Mouse (Mus musculus): Measurements from ENCODE around the gene Ppih.
A peak's percentile ranks its signal among the peaks of the same experiment; 100 is the strongest.
"Not testable (repeated sequence)": the region's sequence is repeated elsewhere in the genome, so short reads cannot be mapped to it uniquely, and the experiment has no call there.

The Ppih gene

GRCm38 (mm10) chr4:119291921-119292320 lies 28.4 kb downstream of the Ppih start:
- no peak for ATAC-seq (ENCODE audit: low TSS enrichment)

- no peak for ATAC-seq (ENCODE audit: low TSS enrichment)
These were observed 35.0 kb downstream of the Ppih start for GRCm38 (mm10) chr4:119285336-119285735.

GRCm38 (mm10) chr4:119284861-119285260 lies 35.5 kb downstream of the Ppih start:
- ATAC-seq (ENCODE audit: low TSS enrichment) = no peak

DNA sequence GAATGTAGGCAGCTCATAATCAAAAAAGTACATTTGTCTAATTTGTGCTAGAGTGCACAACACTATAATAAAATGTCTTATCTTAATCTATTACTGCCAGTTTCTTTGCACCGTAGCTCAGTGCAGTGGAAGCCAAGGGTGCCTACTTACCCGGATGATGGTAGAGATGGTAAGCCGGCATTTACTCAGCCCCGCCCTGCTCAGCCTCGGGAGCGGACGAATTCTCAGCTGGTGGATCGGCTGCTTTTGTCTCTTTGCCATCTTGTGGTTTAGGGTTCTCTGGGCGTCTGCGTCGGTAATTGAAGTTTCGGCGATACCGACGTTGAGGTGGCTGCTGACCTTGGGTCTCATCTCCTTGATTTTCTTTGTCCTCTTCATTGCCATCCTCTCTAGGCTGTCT lies 41.6 kb downstream of the Ppih start:
- ATAC-seq (ENCODE audit: low TSS enrichment) = not testable (repeated sequence)

DNA sequence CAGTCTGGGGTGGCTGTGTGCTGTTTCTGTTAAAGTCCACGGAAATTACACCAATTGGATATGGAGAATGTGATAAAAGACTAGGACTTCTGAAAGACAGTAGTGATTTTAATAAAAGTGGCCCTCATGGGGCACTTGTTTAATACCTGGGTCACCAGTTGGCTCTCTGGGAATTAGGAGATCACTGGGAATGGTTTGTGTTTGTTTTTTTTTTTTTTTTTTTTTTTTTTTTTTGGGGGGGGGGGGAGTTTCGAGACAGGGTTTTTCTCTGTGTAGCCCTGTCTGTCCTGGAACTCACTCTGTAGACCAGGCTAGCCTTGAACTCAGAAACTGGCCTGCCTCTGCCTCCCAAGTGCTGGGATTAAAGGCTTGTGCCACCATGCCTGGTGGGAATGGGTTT lies 44.6 kb downstream of the Ppih start:
- no peak for ATAC-seq (ENCODE audit: low TSS enrichment)

GRCm38 (mm10) chr4:119275226-119275625 lies 45.1 kb downstream of the Ppih start:
- no peak for ATAC-seq (ENCODE audit: low TSS enrichment)

DNA sequence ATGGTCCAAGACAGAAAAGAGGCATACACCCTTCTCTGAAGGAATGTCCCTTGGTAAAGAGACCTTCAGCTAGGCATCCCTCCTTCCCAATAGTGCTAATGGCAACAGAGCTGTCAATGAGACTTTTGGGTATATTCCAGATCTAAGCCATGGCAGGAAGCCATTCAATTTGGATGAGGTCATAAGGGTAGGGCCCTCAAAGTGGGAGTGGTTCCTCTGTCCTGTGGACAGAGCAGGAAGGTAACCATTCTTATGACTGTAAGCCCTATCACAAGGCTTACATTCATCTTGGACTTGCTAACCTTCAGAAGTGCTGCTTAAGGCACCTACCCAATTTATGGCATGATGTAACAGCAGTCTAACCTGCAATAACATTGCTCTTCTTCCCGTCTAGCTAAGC lies 45.7 kb downstream of the Ppih start:
- ATAC-seq (ENCODE audit: low TSS enrichment) = no peak

DNA sequence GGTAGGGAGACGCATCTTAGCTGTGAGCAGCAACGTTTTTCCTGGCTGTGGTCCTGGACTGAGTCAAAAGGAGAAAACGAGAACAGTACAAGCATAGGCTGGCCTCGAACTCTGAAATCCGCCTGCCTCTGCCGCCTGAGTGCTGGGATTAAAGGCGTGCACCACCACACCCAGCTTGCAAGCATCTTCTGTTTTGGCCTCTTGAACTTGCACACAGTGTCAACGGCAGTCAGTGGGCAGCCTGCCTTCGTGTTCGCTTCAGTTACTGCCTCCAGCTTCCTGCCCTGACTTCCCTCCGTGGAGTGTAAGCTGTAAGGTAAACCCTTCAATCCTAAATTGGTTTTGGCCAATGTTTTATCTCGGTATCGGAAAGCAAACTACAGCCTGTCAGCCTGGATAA lies 53.7 kb downstream of the Ppih start:
- no peak for ATAC-seq (ENCODE audit: low TSS enrichment)

DNA sequence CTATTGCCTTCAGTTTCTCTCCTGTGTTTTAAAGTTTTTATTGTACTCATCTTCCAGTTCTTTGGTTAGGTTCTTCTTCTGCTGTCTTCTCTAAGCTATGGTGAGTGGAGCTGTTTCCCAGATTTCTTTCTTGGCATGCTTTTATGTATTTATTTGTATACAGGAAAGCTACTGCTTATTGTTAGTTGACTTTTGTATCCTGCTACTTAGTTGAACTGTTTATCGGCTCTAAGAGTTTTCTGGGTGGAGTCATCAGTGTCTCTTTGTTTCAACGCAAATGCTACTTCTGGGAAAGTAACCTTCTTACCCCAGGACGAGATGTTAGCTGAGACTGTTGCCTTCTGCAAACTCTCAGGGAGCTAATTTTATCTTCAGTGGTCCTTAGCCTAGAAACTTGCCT lies 56.9 kb downstream of the Ppih start:
- ATAC-seq (ENCODE audit: low TSS enrichment) = no peak

GRCm38 (mm10) chr4:119262483-119262882 lies 57.9 kb downstream of the Ppih start:
- no peak for ATAC-seq (ENCODE audit: low TSS enrichment)

- ATAC-seq (ENCODE audit: low TSS enrichment) = no peak
These were observed 59.1 kb downstream of the Ppih start for GRCm38 (mm10) chr4:119261087-119261713.

- no peak for ATAC-seq (ENCODE audit: low TSS enrichment)
These were observed 60.7 kb downstream of the Ppih start for GRCm38 (mm10) chr4:119259344-119260254.

DNA sequence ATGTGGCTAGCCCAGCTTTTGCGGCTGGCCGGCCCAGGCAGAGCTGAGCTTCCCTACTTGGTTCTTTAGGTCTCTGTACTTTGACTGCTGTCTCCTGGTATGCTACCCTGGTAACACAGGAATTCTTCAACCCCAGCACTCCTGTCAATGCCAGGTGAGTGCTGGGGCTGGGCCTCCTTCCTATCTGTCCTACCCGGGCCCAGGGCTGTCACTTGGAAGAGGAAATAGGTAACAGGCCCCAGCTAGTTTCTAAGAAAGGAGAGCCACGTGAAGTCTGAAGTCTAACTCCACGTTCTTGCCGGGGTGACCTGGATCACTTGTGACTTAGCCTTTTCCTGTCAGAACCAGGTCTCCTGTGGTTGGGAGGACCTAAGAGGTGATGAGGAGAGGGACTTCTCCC lies 63.3 kb downstream of the Ppih start:
- ATAC-seq (ENCODE audit: low TSS enrichment) = no peak

GRCm38 (mm10) chr4:119255351-119255750 lies 65.0 kb downstream of the Ppih start, which contains the start of gene Cldn19:
Cldn19 (plus strand) TSS chr4:119255414.
- ATAC-seq (ENCODE audit: low TSS enrichment) = no peak

DNA sequence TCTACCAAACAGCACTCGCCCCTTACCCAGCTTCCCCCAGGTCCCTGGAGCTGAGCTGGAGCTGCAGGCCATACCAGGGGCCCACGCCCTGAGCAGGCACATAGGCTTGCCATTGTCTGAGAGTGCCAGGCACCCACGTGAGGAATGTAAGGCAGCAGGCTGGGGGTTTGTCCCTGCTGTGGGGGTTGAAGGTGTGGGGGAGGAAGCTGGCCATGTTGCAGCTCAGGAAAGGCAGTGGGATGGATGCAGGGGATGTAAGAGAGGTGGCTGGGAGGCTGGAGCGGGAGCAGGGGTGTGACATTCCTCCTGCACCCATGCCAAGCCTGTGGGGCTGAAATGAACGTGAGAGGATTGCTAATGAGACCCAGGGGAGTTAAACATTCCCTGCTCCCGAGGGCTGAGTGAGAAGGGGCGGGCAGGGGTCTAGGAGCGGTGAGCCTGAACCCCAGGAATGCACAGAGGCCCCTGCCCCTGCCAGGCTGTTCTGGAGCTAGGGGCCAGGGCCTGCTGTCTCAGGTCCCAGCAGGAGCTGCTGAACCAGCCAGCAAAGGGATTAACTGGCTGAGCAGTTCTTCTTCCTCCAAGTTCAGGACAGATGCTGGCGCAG lies 66.2 kb downstream of the Ppih start:
- ATAC-seq (ENCODE audit: low TSS enrichment) = peak; percentile 61

DNA sequence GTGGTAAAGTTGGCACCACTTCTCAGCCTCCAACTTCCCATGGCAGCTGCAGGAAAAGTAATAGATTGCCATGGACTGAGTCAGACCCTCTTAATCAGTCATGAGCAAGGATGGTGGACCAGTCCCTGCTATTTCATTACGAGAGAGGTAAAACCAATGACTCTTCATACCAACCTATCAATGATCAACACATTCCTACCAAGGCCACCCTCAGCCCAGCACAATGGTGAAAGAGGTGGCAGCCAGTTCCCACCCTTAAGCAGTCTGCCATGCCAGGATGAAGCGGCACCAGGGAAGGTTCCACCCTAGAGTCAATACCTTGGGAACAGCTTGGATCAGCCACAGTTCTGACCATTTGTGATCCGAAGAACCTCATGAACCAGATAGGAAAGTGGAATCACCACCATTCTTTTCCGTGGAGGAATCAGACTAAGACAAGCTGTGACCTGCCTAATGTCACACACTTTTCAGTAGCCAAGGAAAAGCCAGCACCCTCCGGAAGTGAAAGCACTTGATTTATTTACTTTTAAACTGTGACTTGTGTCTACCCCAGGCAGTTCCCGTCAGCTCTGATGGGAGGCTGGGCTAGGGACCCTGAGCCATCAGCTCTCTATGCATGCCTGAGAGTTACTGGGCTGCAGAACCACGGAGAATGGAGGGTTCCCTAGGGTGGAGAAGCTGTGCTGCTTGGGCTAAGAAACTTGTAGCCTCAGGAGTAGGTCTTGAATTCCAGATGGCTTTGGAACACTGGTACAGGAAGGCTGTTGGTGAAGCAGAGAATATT lies 68.1 kb downstream of the Ppih start:
- no peak for ATAC-seq (ENCODE audit: low TSS enrichment)

Measured in frontal cortex, adult (tissue).